Mouse (Mus musculus) telencephalon, adult 2 months (tissue): ENCODE data around the gene Akap1.

Experiments used
- DNase-seq: peaks from one replicate; pipeline ENCODE4 v3.0.0-alpha.2; 2011; ENCODE audit warnings: low read depth, low spot score

The Akap1 gene

DNA sequence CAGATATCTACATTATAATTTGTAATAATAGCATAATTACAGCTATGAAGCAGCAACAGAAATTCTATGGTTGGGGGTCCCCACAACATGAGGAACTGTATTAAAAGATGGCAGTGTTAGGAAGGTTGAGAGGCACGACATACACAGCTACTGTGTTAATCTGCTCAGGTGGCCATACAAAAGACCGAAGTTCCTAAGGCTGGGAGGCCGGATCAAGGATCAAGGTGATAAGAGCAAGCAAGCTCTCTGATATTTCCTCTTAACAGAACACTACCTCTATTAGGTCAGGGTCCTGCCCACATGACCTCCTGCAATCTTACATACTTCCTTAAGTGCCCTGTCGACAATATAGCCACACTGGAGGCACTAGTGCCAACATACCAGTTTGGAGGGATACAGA lies 80.9 kb downstream of the Akap1 start:
- no peak for DNase-seq

- DNase-seq, result no peak
Observed at GRCm38 (mm10) chr11:88782531-88782930, 81.9 kb downstream of the Akap1 start.
